Mouse (Mus musculus) neural tube, embryonic 13.5 days (tissue): Measurements from ENCODE around the gene Lhx1. TPM values are rescaled to one million over a fixed set of nuclear protein-coding genes. Genes with fewer than 3 reads are reported as not detected.

Source experiments
- ATAC-seq: fragments of 200-750 bp; cut with Nextera tagmentation; 2 replicates; pipeline ENCODE4 v1.8.0; 2017; ENCODE audit warnings: low read depth, mild to moderate bottlenecking, moderate TSS enrichment, moderate library complexity
- H3K27ac ChIP-seq: fragments of 300-500 bp; sonication (generic); replicated peaks from 2 replicates; pipeline ENCODE4 v1.5.1; 2015; ENCODE audit warnings: moderate library complexity, mild to moderate bottlenecking, inconsistent platforms
- H3K27me3 ChIP-seq: fragments of 300-500 bp; sonication (generic); 2 replicates; pipeline ENCODE4 v1.6.1; 2015; ENCODE audit warnings: mild to moderate bottlenecking, inconsistent platforms
- H3K36me3 ChIP-seq: fragments of 300-500 bp; sonication (generic); 2 replicates; pipeline ENCODE4 v1.6.1; 2015; ENCODE audit warnings: mild to moderate bottlenecking, inconsistent platforms
- H3K4me1 ChIP-seq: fragments of 300-500 bp; sonication (generic); replicated peaks from 2 replicates; pipeline ENCODE4 v1.6.1; 2015; ENCODE audit warnings: inconsistent platforms
- H3K4me2 ChIP-seq: fragments of 300-500 bp; sonication (generic); 2 replicates; pipeline ENCODE4 v1.6.1; 2015; ENCODE audit warnings: inconsistent platforms, mild to moderate bottlenecking, moderate library complexity
- H3K4me3 ChIP-seq: fragments of 300-500 bp; sonication (generic); 2 replicates; pipeline ENCODE4 v1.5.1; 2015; ENCODE audit warnings: mild to moderate bottlenecking, inconsistent platforms
- H3K9ac ChIP-seq: fragments of 300-500 bp; sonication (generic); 2 replicates; pipeline ENCODE4 v1.6.1; 2015; ENCODE audit warnings: moderate library complexity, mild to moderate bottlenecking, inconsistent platforms
- H3K9me3 ChIP-seq: fragments of 300-500 bp; sonication (generic); 2 replicates; pipeline ENCODE4 v1.6.1; 2016; ENCODE audit warnings: inconsistent platforms
- WGBS: fragments of 180-500 bp; shearing (Covaris S2); methylation state at CpG from one replicate; pipeline ENCODE4 v1.1.7; 2015; 5-methylcytosine and 5-hydroxymethylcytosine counted together
- polyA plus RNA-seq: library from polyadenylated mRNA; unstranded; fragments of >200 nt; fragmentation: Nextera tagmentation; extraction: Ambion mirVana; gene quantifications from 2 replicates; pipeline ENCODE4 v1.2.1, GENCODE M21; 2015

Lhx1 gene
- 50.0 and 58.8 TPM in 2 replicates for polyA plus RNA-seq

- WGBS = under 1% methylated on average over 63 of the region's 64 CpGs
- Histone ChIP-seq H3K27me3 (peaks cover 100% of the 10 kb centered on the region), H3K9me3 (no peaks in the 10 kb centered on the region), H3K4me2 (peak within 1 kb of the TSS; percentile 66), H3K4me1 (peaks cover 52% of the 10 kb centered on the region), H3K9ac (peak within 1 kb of the TSS; percentile 89), H3K4me3 (peak within 1 kb of the TSS; percentile 56), H3K27ac (peak within 1 kb of the TSS; percentile 91), H3K36me3 (peaks cover 4% of the 10 kb centered on the region; the same call in 1 of the 2 replicates)
- ATAC-seq = peak; percentile 92
These were observed at the start of gene Lhx1 for GRCm38 (mm10) chr11:84525421-84526274. Gene Lhx1, minus strand, starts transcription at chr11:84525535.

GRCm38 (mm10) chr11:84574834-84575233 lies 49.5 kb upstream of the Lhx1 start:
- 16% methylated on average over 8 of the region's 8 CpGs for WGBS
- no peak overlapping the region for H3K27ac ChIP-seq
- no peaks in the 10 kb centered on the region for H3K9me3 ChIP-seq
- peaks cover 15% of the 10 kb centered on the region for H3K27me3 ChIP-seq
- no peak overlapping the region for H3K4me2 ChIP-seq
- H3K4me3 ChIP-seq = no peak overlapping the region
- no peak overlapping the region for H3K9ac ChIP-seq
- peaks cover 42% of the 10 kb centered on the region for H3K4me1 ChIP-seq
- no peak for ATAC-seq
- no peaks in the 10 kb centered on the region for H3K36me3 ChIP-seq

- no peak overlapping the region for H3K4me2 ChIP-seq
- no peaks in the 10 kb centered on the region for H3K9me3 ChIP-seq
- ATAC-seq = no peak
- H3K27me3 ChIP-seq = peaks cover 15% of the 10 kb centered on the region
- 43% methylated on average over 8 of the region's 8 CpGs for WGBS
- H3K9ac ChIP-seq = no peak overlapping the region
- no peaks in the 10 kb centered on the region for H3K36me3 ChIP-seq
- H3K4me1 ChIP-seq = peaks cover 45% of the 10 kb centered on the region
- H3K27ac ChIP-seq = no peak overlapping the region
- no peak overlapping the region for H3K4me3 ChIP-seq
These were observed 48.3 kb upstream of the Lhx1 start for GRCm38 (mm10) chr11:84573637-84574036.

- no peaks in the 10 kb centered on the region for H3K9me3 ChIP-seq
These were observed 45.5 kb upstream of the Lhx1 start for GRCm38 (mm10) chr11:84570812-84571211.

GRCm38 (mm10) chr11:84570392-84570791 lies 45.1 kb upstream of the Lhx1 start:
- WGBS = 31% methylated on average over 12 of the region's 12 CpGs
- no peak for ATAC-seq
- Histone ChIP-seq H3K27me3 (peaks cover 6% of the 10 kb centered on the region), H3K4me2 (no peak overlapping the region), H3K9me3 (no peaks in the 10 kb centered on the region), H3K4me3 (no peak overlapping the region), H3K9ac (no peak overlapping the region), H3K36me3 (no peaks in the 10 kb centered on the region), H3K27ac (peak overlapping the region; percentile 62; the same call in 1 of the 2 replicates), H3K4me1 (peaks cover 49% of the 10 kb centered on the region)

More at GRCm38 (mm10) chr11:84570812-84571211, 45.5 kb upstream of the Lhx1 start:
- Histone ChIP-seq H3K36me3 (no peaks in the 10 kb centered on the region), H3K4me3 (no peak overlapping the region), H3K27ac (no peak overlapping the region), H3K27me3 (peaks cover 10% of the 10 kb centered on the region), H3K4me2 (no peak overlapping the region), H3K9ac (no peak overlapping the region), H3K4me1 (peaks cover 49% of the 10 kb centered on the region)
- WGBS = 69% methylated on average over 5 of the region's 5 CpGs
- no peak for ATAC-seq

- Histone ChIP-seq H3K4me3 (no peak overlapping the region), H3K9me3 (no peaks in the 10 kb centered on the region), H3K27ac (peak overlapping the region; percentile 70; the same call in 1 of the 2 replicates), H3K27me3 (peaks cover 6% of the 10 kb centered on the region), H3K36me3 (no peaks in the 10 kb centered on the region), H3K9ac (0 out of 2 replicates have a peak overlapping the region, but pooled peaks have one; percentile 17), H3K4me2 (no peak overlapping the region), H3K4me1 (peaks cover 39% of the 10 kb centered on the region)
- ATAC-seq = no peak
- 36% methylated on average over 8 of the region's 8 CpGs for WGBS
These were observed 43.9 kb upstream of the Lhx1 start for GRCm38 (mm10) chr11:84569052-84569751.

GRCm38 (mm10) chr11:84568482-84568881 lies 43.1 kb upstream of the Lhx1 start:
- Histone ChIP-seq H3K27ac (peak overlapping the region; percentile 70; the same call in 1 of the 2 replicates), H3K4me3 (no peak overlapping the region), H3K4me2 (no peak overlapping the region), H3K9me3 (no peaks in the 10 kb centered on the region), H3K4me1 (peaks cover 43% of the 10 kb centered on the region), H3K36me3 (no peaks in the 10 kb centered on the region), H3K9ac (no peak overlapping the region), H3K27me3 (peaks cover 12% of the 10 kb centered on the region)
- WGBS = 23% methylated on average over 5 of the region's 5 CpGs
- peak; percentile 34; the same call in 1 of the 2 replicates for ATAC-seq

GRCm38 (mm10) chr11:84566691-84567090 lies 41.4 kb upstream of the Lhx1 start:
- Histone ChIP-seq H3K36me3 (no peaks in the 10 kb centered on the region), H3K9ac (no peak overlapping the region), H3K4me3 (no peak overlapping the region), H3K27me3 (peaks cover 16% of the 10 kb centered on the region), H3K4me2 (no peak overlapping the region), H3K4me1 (peaks cover 53% of the 10 kb centered on the region), H3K9me3 (no peaks in the 10 kb centered on the region), H3K27ac (no peak overlapping the region)
- ATAC-seq = no peak
- 16% methylated on average over 8 of the region's 8 CpGs for WGBS

GRCm38 (mm10) chr11:84565224-84565623 lies 39.9 kb upstream of the Lhx1 start:
- no peak overlapping the region for H3K9ac ChIP-seq
- no peaks in the 10 kb centered on the region for H3K9me3 ChIP-seq
- H3K4me3 ChIP-seq = no peak overlapping the region
- H3K27ac ChIP-seq = no peak overlapping the region
- ATAC-seq = no peak
- H3K36me3 ChIP-seq = no peaks in the 10 kb centered on the region
- H3K4me2 ChIP-seq = no peak overlapping the region
- 89% methylated on average over 3 of the region's 3 CpGs for WGBS
- H3K4me1 ChIP-seq = peaks cover 46% of the 10 kb centered on the region
- peaks cover 16% of the 10 kb centered on the region for H3K27me3 ChIP-seq

GRCm38 (mm10) chr11:84563360-84563759 lies 38.0 kb upstream of the Lhx1 start:
- Histone ChIP-seq H3K4me1 (peaks cover 27% of the 10 kb centered on the region), H3K4me2 (no peak overlapping the region), H3K36me3 (no peaks in the 10 kb centered on the region), H3K27me3 (peaks cover 20% of the 10 kb centered on the region), H3K4me3 (no peak overlapping the region), H3K9ac (no peak overlapping the region), H3K27ac (no peak overlapping the region), H3K9me3 (no peaks in the 10 kb centered on the region)
- peak; percentile 25; the same call in 1 of the 2 replicates for ATAC-seq
- 30% methylated on average over 7 of the region's 7 CpGs for WGBS

GRCm38 (mm10) chr11:84562758-84563347 lies 37.5 kb upstream of the Lhx1 start:
- peaks cover 15% of the 10 kb centered on the region for H3K27me3 ChIP-seq
- WGBS = 13% methylated on average over 9 of the region's 9 CpGs
- H3K4me1 ChIP-seq = peaks cover 23% of the 10 kb centered on the region
- H3K4me3 ChIP-seq = no peak overlapping the region
- H3K36me3 ChIP-seq = no peaks in the 10 kb centered on the region
- H3K27ac ChIP-seq = no peak overlapping the region
- H3K9me3 ChIP-seq = no peaks in the 10 kb centered on the region
- H3K9ac ChIP-seq = no peak overlapping the region
- peak; percentile 46; the same call in 1 of the 2 replicates for ATAC-seq
- no peak overlapping the region for H3K4me2 ChIP-seq

- H3K4me1 ChIP-seq = peaks cover 15% of the 10 kb centered on the region
- WGBS = 72% methylated on average over 4 of the region's 5 CpGs
- no peak overlapping the region for H3K4me3 ChIP-seq
- H3K27ac ChIP-seq = no peak overlapping the region
- ATAC-seq = no peak
- no peaks in the 10 kb centered on the region for H3K9me3 ChIP-seq
- no peaks in the 10 kb centered on the region for H3K36me3 ChIP-seq
- no peak overlapping the region for H3K9ac ChIP-seq
- H3K27me3 ChIP-seq = peaks cover 15% of the 10 kb centered on the region
- no peak overlapping the region for H3K4me2 ChIP-seq
These were observed 36.2 kb upstream of the Lhx1 start for GRCm38 (mm10) chr11:84561546-84561945.
